Mouse (Mus musculus): ENCODE data around the gene Hfe2. TPM values are rescaled to one million over a fixed set of nuclear protein-coding genes. Genes with fewer than 3 reads are reported as not detected.

Gene Hfe2
- polyA plus RNA-seq, 1 experiment from 2014 or later = 0.11 TPM

GRCm38 (mm10) chr3:96499481-96500288 is 25.3 kb upstream of the Hfe2 start:
- DNase-seq (ENCODE audit: low spot score) = peak; percentile 95
- H3K4me2 ChIP-seq (ENCODE audit: low read length) = peak overlapping the region; percentile 54
- H3K27ac ChIP-seq (ENCODE audit: low read depth) = peak overlapping the region; percentile 94
- ATAC-seq (replicated peaks; ENCODE audit: low FRiP score, low TSS enrichment, low read depth) = peak; percentile 33
- no peaks in the 10 kb centered on the region for H3K9me3 ChIP-seq (ENCODE audit: control insufficient read depth, low read length)
- no peaks in the 10 kb centered on the region for H3K27me3 ChIP-seq (replicated peaks; ENCODE audit: control insufficient read depth, insufficient read depth, low read length)
- peaks cover 4% of the 10 kb centered on the region for H3K4me1 ChIP-seq (replicated peaks; ENCODE audit: control insufficient read depth, insufficient read depth, low read length)
- H3K4me3 ChIP-seq (ENCODE audit: low read depth, low read length) = peak overlapping the region; percentile 89
- H3K9ac ChIP-seq (ENCODE audit: low read length) = peak overlapping the region; percentile 89
- no peaks in the 10 kb centered on the region for H3K36me3 ChIP-seq (ENCODE audit: control insufficient read depth, insufficient read depth, low read length)
- WGBS = under 1% methylated on average over 36 of the region's 36 CpGs

- no peaks in the 10 kb centered on the region for H3K9me3 ChIP-seq (ENCODE audit: control insufficient read depth, low read length)
- ATAC-seq (replicated peaks; ENCODE audit: low FRiP score, low TSS enrichment, low read depth) (peak; percentile 77), DNase-seq (ENCODE audit: low spot score) (peak; percentile 99)
- peak overlapping the region; percentile 99 for H3K4me2 ChIP-seq (ENCODE audit: low read length)
- H3K27me3 ChIP-seq (replicated peaks; ENCODE audit: control insufficient read depth, insufficient read depth, low read length) = no peaks in the 10 kb centered on the region
- H3K36me3 ChIP-seq (ENCODE audit: control insufficient read depth, insufficient read depth, low read length) = no peaks in the 10 kb centered on the region
- WGBS = under 1% methylated on average over 17 of the region's 17 CpGs
- peak overlapping the region; percentile 94 for H3K27ac ChIP-seq (ENCODE audit: low read depth)
- H3K9ac ChIP-seq (ENCODE audit: low read length) = peak overlapping the region; percentile 89
- peak overlapping the region; percentile 89 for H3K4me3 ChIP-seq (ENCODE audit: low read depth, low read length)
- peaks cover 4% of the 10 kb centered on the region for H3K4me1 ChIP-seq (replicated peaks; ENCODE audit: control insufficient read depth, insufficient read depth, low read length)
These were observed 24.7 kb upstream of the Hfe2 start for GRCm38 (mm10) chr3:96500289-96500621.

- ATAC-seq (replicated peaks; ENCODE audit: low FRiP score, low TSS enrichment, low read depth) (peak; percentile 81), DNase-seq (ENCODE audit: low spot score) (peak; percentile 91)
- peak overlapping the region; percentile 99 for H3K4me2 ChIP-seq (ENCODE audit: low read length)
- H3K4me3 ChIP-seq (ENCODE audit: low read depth, low read length) = peak overlapping the region; percentile 89
- under 1% methylated on average over 19 of the region's 19 CpGs for WGBS
- no peaks in the 10 kb centered on the region for H3K36me3 ChIP-seq (ENCODE audit: control insufficient read depth, insufficient read depth, low read length)
- peak overlapping the region; percentile 85 for H3K9ac ChIP-seq (ENCODE audit: low read length)
- H3K9me3 ChIP-seq (ENCODE audit: control insufficient read depth, low read length) = no peaks in the 10 kb centered on the region
- peaks cover 4% of the 10 kb centered on the region for H3K4me1 ChIP-seq (replicated peaks; ENCODE audit: control insufficient read depth, insufficient read depth, low read length)
- H3K27me3 ChIP-seq (replicated peaks; ENCODE audit: control insufficient read depth, insufficient read depth, low read length) = no peaks in the 10 kb centered on the region
- peak overlapping the region; percentile 94 for H3K27ac ChIP-seq (ENCODE audit: low read depth)
These were observed 24.2 kb upstream of the Hfe2 start for GRCm38 (mm10) chr3:96500691-96501265.

- no peaks in the 10 kb centered on the region for H3K27me3 ChIP-seq (replicated peaks; ENCODE audit: control insufficient read depth, insufficient read depth, low read length)
- H3K9me3 ChIP-seq (ENCODE audit: control insufficient read depth, low read length) = no peaks in the 10 kb centered on the region
- H3K4me2 ChIP-seq (ENCODE audit: low read length) = peak overlapping the region; percentile 99
- peak; percentile 67; the same call in 1 of the 2 replicates for ATAC-seq (replicated peaks; ENCODE audit: low FRiP score, low TSS enrichment, low read depth)
- H3K27ac ChIP-seq (ENCODE audit: low read depth) = peak overlapping the region; percentile 70
- no peaks in the 10 kb centered on the region for H3K36me3 ChIP-seq (ENCODE audit: control insufficient read depth, insufficient read depth, low read length)
- DNase-seq (ENCODE audit: low spot score) = peak; percentile 100
- H3K4me1 ChIP-seq (replicated peaks; ENCODE audit: control insufficient read depth, insufficient read depth, low read length) = peaks cover 4% of the 10 kb centered on the region
- under 1% methylated on average over 32 of the region's 32 CpGs for WGBS
- H3K9ac ChIP-seq (ENCODE audit: low read length) = peak overlapping the region; percentile 85
- peak overlapping the region; percentile 89 for H3K4me3 ChIP-seq (ENCODE audit: low read depth, low read length)
These were observed 23.4 kb upstream of the Hfe2 start for GRCm38 (mm10) chr3:96501391-96502115.

- under 1% methylated on average over 19 of the region's 19 CpGs for WGBS
- H3K9ac ChIP-seq (ENCODE audit: low read length) = peak overlapping the region; percentile 49
- peak overlapping the region; percentile 99 for H3K4me2 ChIP-seq (ENCODE audit: low read length)
- ATAC-seq (replicated peaks; ENCODE audit: low FRiP score, low TSS enrichment, low read depth) = no peak
- H3K9me3 ChIP-seq (ENCODE audit: control insufficient read depth, low read length) = no peaks in the 10 kb centered on the region
- H3K27ac ChIP-seq (ENCODE audit: low read depth) = peak overlapping the region; percentile 70
- no peaks in the 10 kb centered on the region for H3K27me3 ChIP-seq (replicated peaks; ENCODE audit: control insufficient read depth, insufficient read depth, low read length)
- peak overlapping the region; percentile 89 for H3K4me3 ChIP-seq (ENCODE audit: low read depth, low read length)
- no peaks in the 10 kb centered on the region for H3K36me3 ChIP-seq (ENCODE audit: control insufficient read depth, insufficient read depth, low read length)
- peak; percentile 64 for DNase-seq (ENCODE audit: low spot score)
- H3K4me1 ChIP-seq (replicated peaks; ENCODE audit: control insufficient read depth, insufficient read depth, low read length) = peaks cover 4% of the 10 kb centered on the region
These were observed 22.5 kb upstream of the Hfe2 start for GRCm38 (mm10) chr3:96502181-96503082.

GRCm38 (mm10) chr3:96503083-96503450 is 21.9 kb upstream of the Hfe2 start:
- peak overlapping the region; percentile 89 for H3K4me3 ChIP-seq (ENCODE audit: low read depth, low read length)
- peak overlapping the region; percentile 49 for H3K9ac ChIP-seq (ENCODE audit: low read length)
- DNase-seq (ENCODE audit: low spot score) = peak; percentile 92
- peaks cover under 1% of the 10 kb centered on the region; the same call in 1 of the 2 replicates for H3K4me1 ChIP-seq (replicated peaks; ENCODE audit: control insufficient read depth, insufficient read depth, low read length)
- no peaks in the 10 kb centered on the region for H3K27me3 ChIP-seq (replicated peaks; ENCODE audit: control insufficient read depth, insufficient read depth, low read length)
- no peak overlapping the region for H3K27ac ChIP-seq (ENCODE audit: low read depth)
- ATAC-seq (replicated peaks; ENCODE audit: low FRiP score, low TSS enrichment, low read depth) = no peak
- no peaks in the 10 kb centered on the region for H3K36me3 ChIP-seq (ENCODE audit: control insufficient read depth, insufficient read depth, low read length)
- under 1% methylated on average over 7 of the region's 7 CpGs for WGBS
- peak overlapping the region; percentile 99 for H3K4me2 ChIP-seq (ENCODE audit: low read length)
- no peaks in the 10 kb centered on the region for H3K9me3 ChIP-seq (ENCODE audit: control insufficient read depth, low read length)

- Histone ChIP-seq H3K4me2 (ENCODE audit: low read length) (no peak overlapping the region), H3K9ac (ENCODE audit: low read length) (no peak overlapping the region), H3K4me3 (ENCODE audit: low read depth, low read length) (no peak overlapping the region), H3K9me3 (ENCODE audit: control insufficient read depth, low read length) (no peaks in the 10 kb centered on the region), H3K36me3 (ENCODE audit: control insufficient read depth, insufficient read depth, low read length) (no peaks in the 10 kb centered on the region), H3K4me1 (replicated peaks; ENCODE audit: control insufficient read depth, insufficient read depth, low read length) (no peaks in the 10 kb centered on the region; the same call in 1 of the 2 replicates), H3K27me3 (replicated peaks; ENCODE audit: control insufficient read depth, insufficient read depth, low read length) (no peaks in the 10 kb centered on the region), H3K27ac (ENCODE audit: low read depth) (no peak overlapping the region)
- no peak for ATAC-seq (replicated peaks; ENCODE audit: low FRiP score, low TSS enrichment, low read depth)
- 62% methylated on average over 4 of the region's 4 CpGs for WGBS
- no peak for DNase-seq (ENCODE audit: low spot score)
These were observed 21.0 kb upstream of the Hfe2 start for GRCm38 (mm10) chr3:96503946-96504345.

- WGBS = 85% methylated on average over 6 of the region's 6 CpGs
- ATAC-seq (replicated peaks; ENCODE audit: low FRiP score, low TSS enrichment, low read depth) = no peak
These were observed 20.0 kb upstream of the Hfe2 start for GRCm38 (mm10) chr3:96504931-96505330.

More at GRCm38 (mm10) chr3:96504931-96505330, 20.0 kb upstream of the Hfe2 start:
- H3K4me2 ChIP-seq (ENCODE audit: low read length) = no peak overlapping the region
- H3K36me3 ChIP-seq (ENCODE audit: control insufficient read depth, insufficient read depth, low read length) = no peaks in the 10 kb centered on the region
- H3K4me3 ChIP-seq (ENCODE audit: low read depth, low read length) = no peak overlapping the region
- peak; percentile 43 for DNase-seq (ENCODE audit: low spot score)
- no peaks in the 10 kb centered on the region for H3K27me3 ChIP-seq (replicated peaks; ENCODE audit: control insufficient read depth, insufficient read depth, low read length)
- H3K27ac ChIP-seq (ENCODE audit: low read depth) = no peak overlapping the region
- no peaks in the 10 kb centered on the region for H3K9me3 ChIP-seq (ENCODE audit: control insufficient read depth, low read length)
- no peaks in the 10 kb centered on the region; the same call in 1 of the 2 replicates for H3K4me1 ChIP-seq (replicated peaks; ENCODE audit: control insufficient read depth, insufficient read depth, low read length)
- H3K9ac ChIP-seq (ENCODE audit: low read length) = no peak overlapping the region
